Mouse (Mus musculus) myocyte (in vitro differentiated cells): ENCODE measurements at regions not wholly inside any gene's neighbourhood (a gene's known extent, or its start where the extent isn't known, plus 50 kb on each side); places are given as distances from the start of the nearest gene placed in this dataset.

Experiments
- CEBPB ChIP-seq: IDR thresholded peaks from 2 replicates; pipeline ENCODE4 v1.6.1; 2011; ENCODE audit warnings: mild to moderate bottlenecking, moderate library complexity; ENCODE audit not compliant: poor library complexity, insufficient read depth, severe bottlenecking
- E2F4 ChIP-seq: IDR thresholded peaks from one replicate; pipeline ENCODE4 v1.6.1; 2011; ENCODE audit warnings: mild to moderate bottlenecking, control low read depth, moderate library complexity; ENCODE audit not compliant: insufficient read depth
- MAX ChIP-seq: IDR thresholded peaks from one replicate; pipeline ENCODE4 v1.6.1; 2011; ENCODE audit warnings: low read depth, mild to moderate bottlenecking, control low read depth
- MYOD1 ChIP-seq, 3 experiments: IDR thresholded peaks; one replicate each; pipeline ENCODE4 v1.6.1; 2011; ENCODE audit warnings: control low read depth in 2 of 3, low read depth in 2 of 3, mild to moderate bottlenecking in 2 of 3, moderate library complexity in 1 of 3; ENCODE audit not compliant: insufficient read length in 2 of 3, control insufficient read depth in 1 of 3
- MYOG ChIP-seq, 3 experiments: IDR thresholded peaks; one replicate each; pipeline ENCODE4 v1.6.1; 2011; ENCODE audit warnings: control low read depth in 2 of 3, low read depth in 2 of 3, mild to moderate bottlenecking in 2 of 3; ENCODE audit not compliant: insufficient read length in 2 of 3, control insufficient read depth in 1 of 3, insufficient read depth in 1 of 3
- POLR2A ChIP-seq: IDR thresholded peaks from one replicate; pipeline ENCODE4 v1.6.1; 2011; ENCODE audit warnings: low read depth, mild to moderate bottlenecking, control low read depth, moderate library complexity; ENCODE audit not compliant: insufficient read length
- POLR2AphosphoS2 ChIP-seq: IDR thresholded peaks from one replicate; pipeline ENCODE4 v1.6.1; 2011; ENCODE audit warnings: low read depth, control low read depth; ENCODE audit not compliant: insufficient read length
- REST ChIP-seq: IDR thresholded peaks from one replicate; pipeline ENCODE4 v1.6.1; 2011; ENCODE audit warnings: mild to moderate bottlenecking, control low read depth, moderate library complexity; ENCODE audit not compliant: insufficient read depth, insufficient read length
- SRF ChIP-seq: IDR thresholded peaks from one replicate; pipeline ENCODE4 v1.6.1; 2011; ENCODE audit warnings: low read depth; ENCODE audit not compliant: control insufficient read depth, insufficient read length
- TCF12 ChIP-seq: IDR thresholded peaks from one replicate; pipeline ENCODE4 v1.6.1; 2011; ENCODE audit warnings: mild to moderate bottlenecking, control low read depth; ENCODE audit not compliant: poor library complexity, insufficient read depth, severe bottlenecking
- USF1 ChIP-seq: IDR thresholded peaks from one replicate; pipeline ENCODE4 v1.6.1; 2011; ENCODE audit warnings: low read depth, mild to moderate bottlenecking, control low read depth, moderate library complexity

GRCm38 (mm10) chr10:44751061-44751460, 222.8 kb upstream of the Prdm1 start:
- TF ChIP-seq POLR2A (no peak), POLR2AphosphoS2 (no peak), TCF12 (no peak), MAX (no peak), REST (no peak), CEBPB (no peak), MYOG (IDR thresholded peaks at IDR 0.05; ENCODE audit: control insufficient read depth in 1 of 3, insufficient read depth in 1 of 3, insufficient read length in 2 of 3, low read depth in 2 of 3) (no peak), SRF (no peak), MYOD1 (IDR thresholded peaks at IDR 0.05; ENCODE audit: control insufficient read depth in 1 of 3, insufficient read length in 2 of 3, low read depth in 2 of 3) (no peak), E2F4 (no peak), USF1 (no peak)
